Mouse (Mus musculus) central nervous system, embryonic 11.5 days (tissue): ENCODE results near the gene Serping1. TPM values are rescaled to one million over a fixed set of nuclear protein-coding genes. Genes with fewer than 3 reads are reported as not detected.

Experiments
- polyA plus RNA-seq: library from polyadenylated mRNA; depleted of rRNA; stranded (reverse); fragments of >200 nt; gene quantifications from 2 replicates; pipeline ENCODE4 v1.2.3, GENCODE M21; 2012; rRNA removed

The Serping1 gene
- polyA plus RNA-seq: 20.3 and 28.2 TPM in 2 replicates

DNA sequence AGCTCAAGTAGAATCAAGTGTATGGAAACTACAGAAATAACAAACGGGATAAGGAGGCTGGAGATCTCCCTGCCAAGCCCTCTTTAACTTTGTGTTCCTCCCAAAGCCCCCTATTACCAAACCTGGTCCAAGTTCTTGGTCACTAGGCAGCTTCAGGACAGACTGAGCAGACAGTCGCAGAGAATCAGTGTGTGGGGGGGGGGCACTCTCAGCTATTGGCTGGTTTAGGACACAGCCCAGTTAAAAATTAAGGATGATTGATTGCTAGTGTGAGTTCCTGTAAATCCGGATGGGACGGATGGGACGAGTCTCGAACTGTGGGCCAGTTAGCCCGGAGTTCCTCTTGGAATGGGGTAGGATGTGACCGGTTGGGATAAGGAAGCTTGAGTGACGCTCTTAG is at the start of gene Serping1:
Gene Serping1 (minus strand): TSS at position 204 of the 400 bp plus-strand sequence.

DNA sequence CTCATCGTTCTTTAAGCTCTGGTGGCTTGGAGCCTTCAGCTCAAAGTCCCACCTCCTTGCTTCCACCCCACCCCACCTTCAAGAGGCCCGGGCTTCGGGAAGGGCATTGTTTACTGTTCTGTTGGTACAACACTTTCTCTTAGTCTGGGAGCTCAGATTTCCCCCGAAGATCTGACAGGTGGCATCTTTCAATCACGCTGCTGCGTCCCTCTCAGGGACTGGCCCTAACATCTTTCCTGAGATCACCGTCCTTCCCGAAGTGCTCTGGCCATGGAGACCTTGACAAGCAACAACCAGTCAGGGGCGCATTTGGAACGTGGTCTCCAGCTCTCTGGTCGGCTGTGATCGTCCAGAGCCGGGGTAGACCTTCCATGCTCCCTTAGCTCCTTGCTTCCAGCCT is 47.3 kb upstream of the Serping1 start, which contains the start of gene Smtnl1:
Gene Smtnl1 (minus strand): TSS at position 101 of the 400 bp plus-strand sequence.

DNA sequence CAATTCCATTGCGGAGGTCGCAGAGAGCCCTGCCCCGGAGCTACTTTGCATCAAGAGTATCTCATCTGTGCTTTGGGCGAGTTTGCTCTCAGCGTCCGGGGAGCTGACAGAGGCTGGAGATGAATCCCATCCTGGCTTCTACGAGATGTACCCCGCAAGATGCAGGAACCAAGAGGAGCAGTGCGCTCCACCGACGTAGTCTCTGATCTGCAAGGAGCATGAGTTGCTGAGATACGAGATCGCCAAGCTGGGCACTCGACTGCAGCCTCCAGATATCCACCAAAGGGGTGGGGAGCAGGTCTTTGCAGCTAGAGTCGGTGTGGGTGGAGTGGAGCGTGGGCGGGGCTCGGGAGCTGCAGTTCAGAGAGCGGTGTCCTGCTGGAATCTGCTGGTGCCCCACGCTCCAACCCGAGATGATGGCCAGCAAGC is 23.3 kb upstream of the Serping1 start, which contains the start of gene Ube2l6:
Gene Ube2l6 (plus strand): TSS at position 336 of the 429 bp plus-strand sequence.

DNA sequence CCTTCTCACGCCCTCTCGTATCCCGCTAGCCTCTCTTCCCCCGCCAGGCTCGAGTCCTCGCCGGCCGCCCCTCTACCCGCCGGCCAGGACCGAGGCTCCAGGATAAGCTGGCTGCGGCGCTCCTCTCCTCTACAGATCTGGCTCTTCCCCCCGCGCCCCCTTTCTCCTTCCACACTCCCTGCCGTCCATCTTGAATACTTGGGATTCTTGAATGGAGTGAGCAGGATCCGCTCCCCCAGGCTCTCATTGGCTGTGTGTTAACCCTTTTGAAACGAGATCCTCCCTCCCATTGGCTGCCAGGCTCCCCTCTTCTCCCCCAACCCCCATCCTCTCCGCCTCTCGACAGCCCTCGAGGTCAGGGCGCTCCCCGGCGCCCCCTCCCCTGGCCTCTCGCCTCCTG is 31.7 kb downstream of the Serping1 start, which contains the start of gene Gm19426:
Gene Gm19426 (minus strand): TSS at position 95 of the 400 bp plus-strand sequence.

DNA sequence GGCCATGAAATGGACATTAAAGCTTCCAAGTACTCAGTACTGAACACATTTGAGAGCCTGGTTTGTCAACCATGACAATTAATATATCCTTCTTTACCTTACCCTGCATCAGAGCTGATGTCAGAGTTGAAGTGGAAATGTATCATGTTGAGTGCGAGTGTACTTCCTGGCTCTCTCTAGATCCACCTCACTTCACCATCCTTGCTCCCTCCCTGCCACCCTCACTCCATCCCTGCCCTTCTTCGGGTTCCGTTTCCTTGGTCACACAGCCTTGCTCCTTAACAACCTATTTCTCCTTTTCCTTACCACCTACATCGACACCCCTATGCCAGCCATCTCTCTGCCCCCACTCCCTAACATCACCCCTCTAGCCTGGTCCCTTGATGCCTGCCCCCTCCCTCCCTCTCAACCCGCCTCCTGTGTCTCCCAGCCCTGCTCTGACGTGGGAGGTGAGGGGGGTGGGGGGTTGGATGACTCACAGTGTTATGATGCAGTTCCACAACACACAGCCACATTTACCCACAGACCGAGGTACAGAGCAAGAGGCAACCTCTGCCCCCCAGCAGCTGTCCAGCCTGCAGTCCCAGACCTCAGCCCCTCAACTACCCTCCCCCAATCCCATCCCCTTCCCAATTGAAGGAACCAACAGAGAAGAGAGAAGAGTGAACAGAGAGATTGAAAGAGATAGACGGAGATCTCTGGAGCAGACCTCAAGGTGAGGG is 41.5 kb downstream of the Serping1 start, which contains the start of gene Ypel4:
Gene Ypel4 (plus strand): TSS at position 480 of the 722 bp plus-strand sequence.

DNA sequence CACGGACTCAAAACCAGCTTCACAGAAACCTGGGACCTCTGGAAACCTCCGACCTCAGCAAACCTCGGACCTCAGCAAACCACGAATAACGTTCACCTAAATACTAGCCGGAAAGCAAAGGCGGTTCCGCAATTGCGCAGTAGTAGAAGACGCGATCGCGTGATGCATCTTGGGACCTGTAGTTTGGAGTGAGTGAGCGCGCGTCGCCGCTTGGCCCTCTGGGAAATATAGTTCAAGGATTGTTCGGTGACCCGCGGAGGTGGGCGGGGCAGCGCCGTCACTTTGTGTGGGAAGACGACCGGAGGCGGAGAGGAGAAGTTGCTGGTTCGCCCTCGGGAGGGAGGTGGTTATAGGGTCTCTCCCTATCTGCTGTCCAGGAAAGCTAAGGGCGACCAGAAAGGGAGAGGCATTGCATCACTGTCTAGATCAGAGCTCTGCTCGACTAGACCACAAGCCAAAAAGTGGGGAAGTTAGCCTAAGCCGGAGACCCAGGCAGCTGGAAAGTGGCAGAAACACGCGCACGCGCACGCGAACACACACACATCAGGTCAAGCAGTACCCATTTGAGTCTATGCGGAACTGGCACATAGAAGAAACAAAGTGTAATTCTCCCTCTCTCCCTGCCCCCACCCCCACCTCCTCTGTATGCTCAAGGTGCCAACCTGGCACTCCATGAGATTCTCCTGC is 47.9 kb downstream of the Serping1 start, which contains the start of gene Clp1:
Gene Clp1 (minus strand): TSS at position 179 of the 687 bp plus-strand sequence.

Other genes with a start within 250 kb of the Serping1 start
- gene Ctnnd1, start 124.7 kb downstream of the Serping1 start, polyA plus RNA-seq: 71.0 and 78.3 TPM in 2 replicates
- gene Btbd18, start 116.4 kb downstream of the Serping1 start, polyA plus RNA-seq: 0.01 and 0.05 TPM in 2 replicates
- 342 and 519 TPM in 2 replicates for gene Selenoh, start 104.7 kb downstream of the Serping1 start, polyA plus RNA-seq
- gene Gm28635, start 97.4 kb downstream of the Serping1 start, polyA plus RNA-seq: not detected in 2 replicates
- gene Med19, start 97.0 kb downstream of the Serping1 start, polyA plus RNA-seq: 31.4 and 31.9 TPM in 2 replicates
- gene Tmx2, start 96.3 kb downstream of the Serping1 start, polyA plus RNA-seq: 128 and 209 TPM in 2 replicates
- 21.0 and 34.9 TPM in 2 replicates for gene Zdhhc5, start 60.3 kb downstream of the Serping1 start, polyA plus RNA-seq
- gene Clp1, start 48.1 kb downstream of the Serping1 start, polyA plus RNA-seq: 26.7 and 28.5 TPM in 2 replicates
- gene Ypel4, start 41.4 kb downstream of the Serping1 start, polyA plus RNA-seq: 23.8 and 26.2 TPM in 2 replicates
- gene Gm19426, start 31.8 kb downstream of the Serping1 start, polyA plus RNA-seq: 15.6 and 52.5 TPM in 2 replicates
- 36.1 and 53.2 TPM in 2 replicates for gene Ube2l6, start 23.4 kb upstream of the Serping1 start, polyA plus RNA-seq
- gene Smtnl1, start 47.2 kb upstream of the Serping1 start, polyA plus RNA-seq: 0.05 and 0.21 TPM in 2 replicates
- 68.3 and 99.3 TPM in 2 replicates for gene Timm10, start 51.6 kb upstream of the Serping1 start, polyA plus RNA-seq
- gene Slc43a1, start 63.4 kb upstream of the Serping1 start, polyA plus RNA-seq: 13.6 and 24.5 TPM in 2 replicates
- gene Rtn4rl2, start 111.3 kb upstream of the Serping1 start, polyA plus RNA-seq: 4.2 and 5.0 TPM in 2 replicates
- 25.1 and 55.6 TPM in 2 replicates for gene Slc43a3, start 161.1 kb upstream of the Serping1 start, polyA plus RNA-seq
- gene Prg2, start 205.0 kb upstream of the Serping1 start, polyA plus RNA-seq: 4.5 and 14.3 TPM in 2 replicates
- 0.50 and 3.7 TPM in 2 replicates for gene Prg3, start 212.8 kb upstream of the Serping1 start, polyA plus RNA-seq